Mouse (Mus musculus) intestine, embryonic 15.5 days (tissue): Measurements from ENCODE around the gene Chd1. TPM values are rescaled to one million over a fixed set of nuclear protein-coding genes. Genes with fewer than 3 reads are reported as not detected.
"Not testable (repeated sequence)": the region's sequence is repeated elsewhere in the genome, so short reads cannot be mapped to it uniquely, and the experiment has no call there.

ENCODE experiments used
- ATAC-seq: fragments of 200-750 bp; cut with Nextera tagmentation; 2 replicates; pipeline ENCODE4 v1.8.0; 2017; ENCODE audit warnings: moderate TSS enrichment, moderate library complexity
- H3K27ac ChIP-seq: fragments of 300-500 bp; sonication (generic); 2 replicates; pipeline ENCODE4 v1.5.1; 2015; ENCODE audit warnings: mild to moderate bottlenecking, inconsistent platforms
- H3K27me3 ChIP-seq: fragments of 300-500 bp; sonication (generic); replicated peaks from 2 replicates; pipeline ENCODE4 v1.6.1; 2015; ENCODE audit warnings: inconsistent platforms
- H3K36me3 ChIP-seq: fragments of 300-500 bp; sonication (generic); 2 replicates; pipeline ENCODE4 v1.6.1; 2015; ENCODE audit warnings: inconsistent platforms
- H3K4me1 ChIP-seq: fragments of 300-500 bp; sonication (generic); replicated peaks from 2 replicates; pipeline ENCODE4 v1.6.1; 2015; ENCODE audit warnings: inconsistent platforms
- H3K4me2 ChIP-seq: fragments of 300-500 bp; sonication (generic); replicated peaks from 2 replicates; pipeline ENCODE4 v1.6.1; 2015; ENCODE audit warnings: mild to moderate bottlenecking, inconsistent platforms
- H3K4me3 ChIP-seq: fragments of 300-500 bp; sonication (generic); replicated peaks from 2 replicates; pipeline ENCODE4 v1.5.1; 2015; ENCODE audit warnings: inconsistent platforms
- H3K9ac ChIP-seq: fragments of 300-500 bp; sonication (generic); 2 replicates; pipeline ENCODE4 v1.6.1; 2015; ENCODE audit warnings: inconsistent platforms
- H3K9me3 ChIP-seq: fragments of 300-500 bp; sonication (generic); 2 replicates; pipeline ENCODE4 v1.6.1; 2016; ENCODE audit warnings: inconsistent platforms
- WGBS: fragments of 180-500 bp; shearing (Covaris S2); methylation state at CpG from one replicate; pipeline ENCODE4 v1.1.7; 2015; 5-methylcytosine and 5-hydroxymethylcytosine counted together
- polyA plus RNA-seq: library from polyadenylated mRNA; unstranded; fragments of >200 nt; fragmentation: Nextera tagmentation; extraction: Ambion mirVana; gene quantifications from 2 replicates; pipeline ENCODE4 v1.2.1, GENCODE M21; 2015

Chd1 gene
- polyA plus RNA-seq, 1 experiment from 2014 or later = 28.7 TPM

DNA sequence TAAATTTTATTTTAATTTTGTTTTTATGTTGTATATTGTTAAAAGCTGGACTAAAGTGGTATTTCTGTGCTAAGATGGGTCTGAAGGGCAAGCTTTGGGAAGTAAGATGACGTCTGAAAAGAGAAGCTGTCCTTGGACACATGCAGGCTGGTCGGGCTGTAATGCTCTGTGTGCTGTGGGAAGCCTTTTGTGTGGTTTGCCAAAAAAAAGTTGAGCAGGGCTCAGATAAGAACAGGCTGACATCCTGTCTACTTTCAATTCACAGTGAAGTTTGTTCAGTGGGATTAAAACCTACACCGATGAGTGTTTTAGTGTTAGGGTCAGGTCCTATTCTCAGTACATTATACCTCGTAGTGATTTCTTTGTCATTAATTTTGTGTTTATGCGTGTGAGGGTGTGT lies 38.6 kb downstream of the Chd1 start:
- H3K27ac ChIP-seq = no peak overlapping the region
- no peaks in the 10 kb centered on the region for H3K27me3 ChIP-seq
- peaks cover 16% of the 10 kb centered on the region for H3K36me3 ChIP-seq
- H3K4me1 ChIP-seq = no peaks in the 10 kb centered on the region
- WGBS = 87% methylated on average over 5 of the region's 5 CpGs
- H3K9me3 ChIP-seq = no peaks in the 10 kb centered on the region
- H3K9ac ChIP-seq = no peak overlapping the region
- no peak overlapping the region for H3K4me3 ChIP-seq
- no peak overlapping the region for H3K4me2 ChIP-seq
- no peak for ATAC-seq

DNA sequence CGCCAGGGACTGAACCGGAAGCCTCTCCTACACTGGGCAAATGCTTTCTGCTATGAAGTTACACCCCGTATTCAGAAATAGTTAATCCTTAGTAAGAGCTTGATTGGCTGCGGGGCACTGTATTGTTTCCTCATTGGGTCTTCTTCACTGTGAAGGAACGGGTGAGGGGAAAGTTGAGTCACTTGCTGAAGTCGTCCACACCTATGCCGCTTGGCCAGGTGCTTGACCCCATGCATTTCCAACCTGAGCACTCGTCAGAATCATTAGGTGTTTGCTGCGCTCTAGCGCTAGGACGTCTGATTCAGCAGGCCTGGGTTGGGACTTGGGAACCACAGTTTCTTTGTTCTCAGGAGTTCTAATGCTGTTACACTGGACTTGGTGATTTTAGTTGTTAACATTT lies 41.9 kb downstream of the Chd1 start:
- Histone ChIP-seq H3K4me2 (no peak overlapping the region), H3K36me3 (peaks cover 14% of the 10 kb centered on the region), H3K9me3 (no peaks in the 10 kb centered on the region), H3K27ac (no peak overlapping the region), H3K9ac (no peak overlapping the region), H3K4me1 (no peaks in the 10 kb centered on the region), H3K27me3 (no peaks in the 10 kb centered on the region), H3K4me3 (no peak overlapping the region)
- 85% methylated on average over 11 of the region's 11 CpGs for WGBS
- ATAC-seq = no peak

- Histone ChIP-seq H3K9ac (no peak overlapping the region), H3K27me3 (no peaks in the 10 kb centered on the region), H3K36me3 (peaks cover 17% of the 10 kb centered on the region), H3K4me2 (no peak overlapping the region), H3K4me1 (no peaks in the 10 kb centered on the region), H3K27ac (no peak overlapping the region), H3K4me3 (no peak overlapping the region), H3K9me3 (no peaks in the 10 kb centered on the region)
- WGBS = 90% methylated on average over 6 of the region's 6 CpGs
- ATAC-seq = no peak
Measured at GRCm38 (mm10) chr17:15748022-15748421, 43.3 kb downstream of the Chd1 start.

GRCm38 (mm10) chr17:15751264-15751663 lies 46.5 kb downstream of the Chd1 start:
- not testable (repeated sequence) for H3K4me3 ChIP-seq, H3K4me2 ChIP-seq, H3K27ac ChIP-seq, H3K4me1 ChIP-seq, H3K9me3 ChIP-seq, ATAC-seq, H3K9ac ChIP-seq, H3K27me3 ChIP-seq
- peaks cover 17% of the 10 kb centered on the region for H3K36me3 ChIP-seq
- WGBS = 94% methylated on average over 5 of the region's 5 CpGs

GRCm38 (mm10) chr17:15761191-15761590 lies 56.4 kb downstream of the Chd1 start:
- Histone ChIP-seq H3K4me2 (no peak overlapping the region), H3K27me3 (no peaks in the 10 kb centered on the region), H3K27ac (no peak overlapping the region), H3K9me3 (no peaks in the 10 kb centered on the region), H3K36me3 (peaks cover 24% of the 10 kb centered on the region), H3K4me1 (no peaks in the 10 kb centered on the region), H3K4me3 (no peak overlapping the region), H3K9ac (no peak overlapping the region)
- no peak for ATAC-seq
- WGBS = 84% methylated on average over 8 of the region's 8 CpGs

DNA sequence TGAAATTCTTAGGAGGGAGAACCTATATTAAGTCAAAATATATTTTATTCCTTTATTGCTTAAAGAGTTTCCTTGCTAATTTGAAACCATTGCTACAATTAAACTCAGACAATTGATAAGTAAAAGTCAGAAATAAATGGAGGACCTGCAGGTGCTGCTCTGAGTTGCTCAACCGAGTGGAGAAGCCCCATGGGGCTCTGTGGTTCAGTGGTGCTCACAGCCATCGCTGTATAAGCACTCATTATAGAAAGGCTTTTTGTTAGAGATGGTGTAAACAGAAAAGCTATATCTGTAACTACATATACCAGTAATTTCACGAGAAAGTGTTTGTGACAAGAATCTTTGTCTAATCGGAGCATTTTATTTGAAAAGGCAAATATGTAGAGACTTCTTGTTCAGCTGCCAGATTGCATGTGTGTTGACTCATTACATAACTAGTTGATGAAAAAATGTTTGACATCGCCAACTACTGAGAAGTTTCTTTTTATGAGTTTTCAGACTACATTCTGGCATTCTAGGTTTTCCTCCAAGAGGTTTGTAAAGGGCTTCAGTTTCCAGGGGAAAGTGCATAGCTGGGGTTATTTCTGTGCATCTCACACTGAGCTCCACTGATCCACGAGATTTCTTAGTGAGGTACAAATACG lies 64.4 kb downstream of the Chd1 start:
- ATAC-seq = no peak
- Histone ChIP-seq H3K27me3 (no peaks in the 10 kb centered on the region), H3K9ac (no peak overlapping the region), H3K36me3 (peaks cover 4% of the 10 kb centered on the region), H3K4me1 (no peaks in the 10 kb centered on the region), H3K4me3 (no peak overlapping the region), H3K27ac (no peak overlapping the region), H3K4me2 (no peak overlapping the region), H3K9me3 (no peaks in the 10 kb centered on the region)
- 86% methylated on average over 7 of the region's 7 CpGs for WGBS

DNA sequence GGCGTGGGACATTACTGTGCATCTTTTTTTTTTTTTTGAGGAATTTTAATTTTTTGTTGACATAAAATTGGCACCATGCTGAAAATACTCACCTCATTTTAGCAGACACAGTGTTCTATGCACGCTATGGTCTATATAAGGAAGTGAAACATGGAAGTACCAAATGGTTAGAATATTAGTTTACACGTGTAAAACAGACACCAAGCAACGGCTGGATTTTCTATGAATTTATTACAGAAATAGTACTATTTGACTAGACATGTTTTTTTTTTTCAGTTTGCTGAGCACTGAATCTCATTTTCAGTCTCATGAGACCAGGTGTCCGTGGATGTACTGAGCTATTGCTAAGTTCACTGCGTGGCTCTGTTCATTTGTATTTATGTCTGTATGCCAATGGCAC lies 69.2 kb downstream of the Chd1 start:
- no peaks in the 10 kb centered on the region for H3K4me1 ChIP-seq
- WGBS = 77% methylated on average over 6 of the region's 6 CpGs
- no peak for ATAC-seq
- H3K27ac ChIP-seq = no peak overlapping the region
- H3K27me3 ChIP-seq = no peaks in the 10 kb centered on the region
- H3K9ac ChIP-seq = no peak overlapping the region
- H3K4me2 ChIP-seq = no peak overlapping the region
- no peaks in the 10 kb centered on the region; the same call in 1 of the 2 replicates for H3K36me3 ChIP-seq
- H3K9me3 ChIP-seq = no peaks in the 10 kb centered on the region
- no peak overlapping the region for H3K4me3 ChIP-seq

DNA sequence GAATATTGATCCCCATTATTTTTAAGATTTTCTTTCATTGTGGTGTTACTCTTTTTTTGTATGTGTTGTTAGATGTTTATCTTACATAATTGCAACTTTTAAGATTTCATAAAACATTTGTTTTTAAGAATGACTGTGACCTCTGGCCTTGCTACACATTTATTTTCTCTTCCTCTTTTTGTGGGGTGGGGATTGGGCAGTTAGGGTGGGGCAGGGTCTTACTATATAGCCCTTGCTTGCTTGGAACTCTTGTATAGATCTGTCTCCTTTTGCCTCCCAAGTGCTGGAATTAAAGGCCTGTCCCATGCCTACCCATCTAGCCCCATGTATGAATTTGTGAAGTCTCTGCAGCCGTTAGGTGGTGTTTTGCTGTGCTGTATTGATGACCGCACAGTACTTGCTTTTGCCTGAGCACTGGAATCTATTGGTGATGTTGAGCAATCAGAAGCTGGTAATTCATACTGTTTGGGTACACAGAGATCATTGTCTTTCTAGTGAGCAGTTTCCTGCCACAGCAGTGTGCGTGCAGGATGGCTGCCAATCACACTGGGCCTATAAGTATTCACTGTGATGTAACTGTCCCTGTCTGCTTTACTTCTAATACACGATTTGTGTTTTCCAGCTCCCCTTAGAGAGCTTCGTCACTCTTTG lies 69.9 kb downstream of the Chd1 start:
- Histone ChIP-seq H3K9ac (no peak overlapping the region), H3K9me3 (no peaks in the 10 kb centered on the region), H3K4me1 (no peaks in the 10 kb centered on the region), H3K27me3 (no peaks in the 10 kb centered on the region), H3K27ac (no peak overlapping the region), H3K4me2 (no peak overlapping the region), H3K4me3 (no peak overlapping the region), H3K36me3 (no peaks in the 10 kb centered on the region; the same call in 1 of the 2 replicates)
- 77% methylated on average over 5 of the region's 5 CpGs for WGBS
- ATAC-seq = no peak

DNA sequence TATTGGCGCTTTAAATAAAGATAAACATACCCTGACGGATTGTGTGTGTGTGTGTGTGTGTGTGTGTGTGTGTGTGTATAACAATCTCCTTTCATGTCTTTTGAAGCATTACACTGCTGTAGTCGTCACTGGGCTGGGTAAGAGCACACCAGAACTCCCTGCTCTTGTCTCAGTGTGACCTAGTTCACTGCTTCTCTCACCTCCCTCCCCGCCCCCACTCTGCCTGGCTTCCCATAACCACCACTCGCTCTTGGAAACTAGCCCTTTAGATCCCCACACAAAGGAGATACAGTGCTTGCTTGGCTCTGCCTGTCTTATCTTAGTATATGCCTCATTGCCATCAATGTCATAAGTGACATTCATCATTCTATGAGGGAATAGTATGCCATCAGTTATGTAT lies 71.6 kb downstream of the Chd1 start:
- WGBS = 62% methylated on average over 5 of the region's 5 CpGs
- ATAC-seq = no peak
- H3K9ac ChIP-seq = no peak overlapping the region
- no peak overlapping the region for H3K4me3 ChIP-seq
- H3K4me2 ChIP-seq = no peak overlapping the region
- H3K27ac ChIP-seq = no peak overlapping the region
- no peaks in the 10 kb centered on the region for H3K4me1 ChIP-seq
- no peaks in the 10 kb centered on the region for H3K27me3 ChIP-seq
- no peaks in the 10 kb centered on the region for H3K36me3 ChIP-seq
- no peaks in the 10 kb centered on the region for H3K9me3 ChIP-seq

DNA sequence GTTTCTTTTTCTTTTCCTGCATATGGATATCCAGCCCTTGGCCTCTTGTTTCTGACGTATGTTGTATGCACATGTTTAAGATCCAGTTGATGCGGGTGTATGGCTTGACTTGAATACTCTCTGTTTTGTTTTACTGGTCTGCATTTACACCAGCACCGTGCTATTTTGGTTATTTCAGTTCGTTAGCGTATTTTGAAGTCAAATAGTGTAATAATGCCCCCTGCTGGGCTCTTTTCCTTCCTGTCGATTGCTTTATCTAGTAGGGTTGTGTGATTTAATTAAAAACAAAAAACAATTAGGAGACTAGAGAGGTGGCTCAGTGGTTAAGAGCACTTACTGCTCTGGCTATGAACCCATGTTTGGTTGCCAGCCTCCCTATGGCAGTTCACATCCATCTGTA lies 73.2 kb downstream of the Chd1 start:
- ATAC-seq = no peak
- H3K9me3 ChIP-seq = no peaks in the 10 kb centered on the region
- no peak overlapping the region for H3K9ac ChIP-seq
- H3K4me3 ChIP-seq = no peak overlapping the region
- H3K4me2 ChIP-seq = no peak overlapping the region
- H3K4me1 ChIP-seq = no peaks in the 10 kb centered on the region
- no peak overlapping the region for H3K27ac ChIP-seq
- WGBS = 87% methylated on average over 6 of the region's 6 CpGs
- no peaks in the 10 kb centered on the region for H3K36me3 ChIP-seq
- H3K27me3 ChIP-seq = no peaks in the 10 kb centered on the region

- H3K9ac ChIP-seq = no peak overlapping the region
- no peaks in the 10 kb centered on the region for H3K36me3 ChIP-seq
- no peak for ATAC-seq
- H3K4me3 ChIP-seq = no peak overlapping the region
- H3K27ac ChIP-seq = no peak overlapping the region
- no peaks in the 10 kb centered on the region for H3K9me3 ChIP-seq
- no peaks in the 10 kb centered on the region for H3K4me1 ChIP-seq
- 23% methylated on average over 3 of the region's 3 CpGs for WGBS
- H3K4me2 ChIP-seq = no peak overlapping the region
- no peaks in the 10 kb centered on the region for H3K27me3 ChIP-seq
Measured at GRCm38 (mm10) chr17:15787036-15787435, 82.3 kb downstream of the Chd1 start.

- H3K9ac ChIP-seq = no peak overlapping the region
- no peaks in the 10 kb centered on the region for H3K27me3 ChIP-seq
- H3K4me1 ChIP-seq = no peaks in the 10 kb centered on the region
- WGBS = 87% methylated on average over 8 of the region's 8 CpGs
- H3K27ac ChIP-seq = no peak overlapping the region
- no peak overlapping the region for H3K4me2 ChIP-seq
- no peaks in the 10 kb centered on the region for H3K36me3 ChIP-seq
- no peaks in the 10 kb centered on the region for H3K9me3 ChIP-seq
- no peak for ATAC-seq
- H3K4me3 ChIP-seq = no peak overlapping the region
Measured at GRCm38 (mm10) chr17:15790716-15791115, 85.9 kb downstream of the Chd1 start.

GRCm38 (mm10) chr17:15799195-15799793 lies 94.5 kb downstream of the Chd1 start:
- H3K9ac ChIP-seq = no peak overlapping the region
- H3K4me2 ChIP-seq = no peak overlapping the region
- no peak overlapping the region for H3K27ac ChIP-seq
- H3K9me3 ChIP-seq = no peaks in the 10 kb centered on the region
- no peak for ATAC-seq
- no peak overlapping the region for H3K4me3 ChIP-seq
- WGBS = 80% methylated on average over 3 of the region's 3 CpGs
- H3K27me3 ChIP-seq = no peaks in the 10 kb centered on the region
- H3K4me1 ChIP-seq = no peaks in the 10 kb centered on the region
- H3K36me3 ChIP-seq = no peaks in the 10 kb centered on the region
